Mouse (Mus musculus) left cerebral cortex, adult 9 months (tissue): Measurements from ENCODE around the gene Apeh.
"Not testable (repeated sequence)": the region's sequence is repeated elsewhere in the genome, so short reads cannot be mapped to it uniquely, and the experiment has no call there.

Experiments
- DNase-seq, 2 experiments: peaks; one replicate each; pipeline ENCODE4 v3.0.0; 2022; ENCODE audit warnings: low spot score in 2 of 2

The Apeh gene

DNA sequence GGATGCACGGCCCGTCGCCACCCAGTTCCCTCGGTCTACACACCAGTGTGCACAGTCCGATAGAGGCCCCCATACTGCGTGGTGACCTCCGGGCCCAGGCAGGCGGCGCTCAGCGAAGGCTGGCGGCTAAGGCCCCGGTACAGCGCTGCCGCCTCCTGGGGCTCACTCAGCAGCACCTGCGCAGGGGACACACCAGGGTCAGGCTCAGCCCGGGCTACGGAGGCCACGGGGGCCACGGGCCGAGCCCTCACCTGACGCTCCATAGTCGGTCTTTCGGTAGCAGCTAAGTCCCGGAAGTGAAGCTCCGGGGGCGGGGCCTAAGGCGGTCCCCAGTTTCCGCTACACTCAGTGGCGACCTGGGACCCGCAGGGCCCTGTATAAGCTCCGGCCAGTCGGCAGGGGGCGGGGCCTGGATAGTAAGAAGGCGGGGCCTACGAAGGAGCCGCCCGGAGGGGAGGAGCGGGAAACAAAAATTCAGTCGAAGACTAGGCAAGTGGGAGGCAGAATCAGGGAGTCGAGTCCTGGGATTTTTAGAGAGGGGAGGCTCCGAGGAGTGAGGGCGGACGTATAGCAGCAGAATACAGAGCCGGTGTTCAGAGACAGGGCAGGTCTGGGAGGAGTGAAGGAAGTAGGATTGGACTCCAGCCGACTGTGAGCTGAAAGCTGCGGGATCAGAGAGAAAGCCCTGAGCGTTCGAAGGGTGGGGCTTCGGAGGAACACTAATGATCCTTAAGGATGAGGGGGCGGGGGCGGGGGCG is at the start of gene Apeh:
TSS of gene Apeh (minus strand) at position 423 of the 758 bp plus-strand sequence.
- DNase-seq: peak; percentile 77 to 87

DNA sequence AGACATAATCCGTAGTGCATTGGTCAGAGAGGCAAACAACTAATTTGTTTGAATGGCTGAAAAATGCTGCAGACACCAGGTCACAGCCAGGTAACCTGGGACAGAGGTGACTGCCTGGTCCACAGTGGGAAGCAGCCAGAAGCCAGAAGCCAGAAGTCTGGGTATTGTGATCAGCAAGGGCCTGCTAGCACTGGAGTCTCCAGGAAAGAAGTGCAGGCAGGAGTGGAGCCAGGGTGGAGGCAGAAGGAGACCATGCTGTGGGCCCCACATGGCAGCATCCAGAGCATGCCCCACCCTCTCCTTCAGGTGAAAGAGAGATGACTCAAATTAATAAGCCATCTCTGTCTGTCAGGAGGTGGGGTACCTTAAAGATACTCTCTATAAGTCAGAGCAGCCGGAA is 49.1 kb upstream of the Apeh start:
- no peak for DNase-seq

DNA sequence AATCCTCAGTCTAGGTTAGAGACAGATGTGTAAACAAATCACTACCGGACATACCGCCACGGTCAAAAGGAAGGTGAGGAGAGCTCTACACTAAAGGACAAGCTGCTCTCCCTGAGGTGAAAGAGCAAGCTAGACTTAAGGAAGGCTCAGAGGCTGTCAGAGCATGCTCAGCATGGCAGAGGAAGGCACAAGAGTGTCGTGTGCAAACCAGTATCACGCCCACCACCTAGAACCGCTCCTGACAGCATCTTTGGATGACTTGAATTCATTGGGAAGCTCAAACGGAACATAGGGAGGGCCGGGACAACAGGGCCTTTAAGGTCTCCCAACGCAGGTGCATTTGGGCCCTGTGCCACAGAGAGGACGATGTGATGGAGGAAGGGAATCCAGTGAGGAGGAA is 47.0 kb upstream of the Apeh start:
- no peak for DNase-seq

DNA sequence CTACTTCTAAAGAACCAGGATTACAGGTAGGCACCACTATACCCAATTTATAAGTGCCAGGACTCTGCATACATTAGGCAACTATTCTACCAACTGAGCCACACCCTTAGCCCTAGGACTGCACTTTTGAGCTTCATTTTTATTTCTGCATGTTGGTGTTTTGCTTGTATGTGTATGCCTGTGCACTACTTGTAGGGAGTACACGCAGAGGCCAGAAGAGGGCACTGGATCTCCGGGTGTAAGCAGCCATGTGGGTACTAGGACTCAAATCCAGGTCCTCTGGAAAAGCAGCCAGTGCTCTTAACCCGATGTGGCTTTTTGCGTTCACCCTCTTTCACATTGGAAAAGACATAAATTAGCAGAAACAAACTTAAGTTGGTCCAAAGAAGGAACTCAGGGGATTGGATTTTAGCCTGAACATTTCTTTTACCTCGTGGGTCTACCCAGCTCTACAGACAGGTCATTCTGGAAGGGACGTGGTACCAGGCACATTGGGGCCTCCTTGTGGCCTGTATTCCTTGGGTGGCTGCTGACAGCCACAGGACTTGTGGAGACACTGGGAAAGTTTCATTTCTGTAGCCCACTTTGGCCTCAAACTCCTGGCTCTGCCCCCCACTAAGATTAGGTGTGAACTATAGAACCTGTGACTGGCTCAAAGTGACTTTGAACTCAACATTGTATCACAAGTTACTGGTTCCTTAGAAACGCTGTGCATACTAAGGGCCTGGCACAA is 45.7 kb upstream of the Apeh start:
- DNase-seq: no peak

DNA sequence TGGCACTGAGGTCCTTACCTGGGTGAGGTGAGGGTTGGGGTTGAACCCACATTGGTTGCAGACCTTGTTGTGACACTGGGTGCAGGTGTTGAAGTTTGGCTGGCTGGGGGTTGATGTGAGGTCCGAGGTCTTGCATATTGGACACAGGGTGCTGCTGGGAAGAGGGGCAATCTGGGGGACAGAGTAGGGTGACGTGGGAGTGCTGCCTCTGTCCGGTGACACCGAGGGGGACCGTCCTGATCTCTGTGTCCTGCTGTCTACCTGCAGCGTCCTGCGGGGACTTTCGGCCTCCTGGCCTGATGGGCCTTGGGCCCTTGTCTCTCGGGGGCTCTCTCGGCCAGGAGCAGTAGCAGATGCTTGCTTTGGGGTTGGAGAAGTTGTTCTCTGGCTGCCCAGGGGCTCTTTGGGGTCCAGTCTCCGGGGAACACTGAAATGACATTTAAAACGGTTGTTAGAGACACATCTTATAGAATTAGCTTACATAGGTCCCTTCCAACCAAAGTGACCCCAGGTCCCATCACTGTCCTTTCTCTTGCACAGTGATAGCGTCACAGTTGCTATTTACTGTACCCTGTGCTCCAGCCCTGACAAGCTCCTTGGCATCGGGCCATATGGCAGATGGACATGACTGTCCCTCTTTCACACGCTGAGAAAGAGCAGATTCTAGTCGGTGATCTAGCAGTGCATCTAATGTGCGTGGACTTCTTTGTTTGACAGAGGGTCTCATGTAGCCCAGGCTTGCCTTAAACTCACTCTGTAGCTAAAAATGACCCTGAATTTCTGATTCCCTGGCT is 45.0 kb upstream of the Apeh start:
- DNase-seq: no peak

DNA sequence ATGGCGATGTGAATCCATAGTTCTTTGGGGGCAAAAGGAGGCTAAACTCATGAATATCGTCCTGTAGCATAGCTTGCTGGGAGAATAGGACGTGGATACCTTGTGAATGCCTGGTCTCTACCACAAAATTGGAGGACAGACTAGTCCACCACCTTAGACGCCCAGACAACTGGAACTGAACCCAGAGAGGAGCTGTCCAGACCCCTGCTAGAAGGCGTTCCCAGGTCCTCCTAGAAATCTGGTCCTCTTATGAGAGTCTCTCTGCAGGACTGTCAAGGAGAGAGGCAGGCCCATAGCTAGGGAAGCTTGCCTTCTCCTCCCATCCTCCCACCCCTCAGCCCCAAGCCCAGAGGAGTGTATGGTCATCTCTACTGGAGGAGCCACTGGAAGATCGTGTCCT is 43.7 kb upstream of the Apeh start:
- no peak for DNase-seq

DNA sequence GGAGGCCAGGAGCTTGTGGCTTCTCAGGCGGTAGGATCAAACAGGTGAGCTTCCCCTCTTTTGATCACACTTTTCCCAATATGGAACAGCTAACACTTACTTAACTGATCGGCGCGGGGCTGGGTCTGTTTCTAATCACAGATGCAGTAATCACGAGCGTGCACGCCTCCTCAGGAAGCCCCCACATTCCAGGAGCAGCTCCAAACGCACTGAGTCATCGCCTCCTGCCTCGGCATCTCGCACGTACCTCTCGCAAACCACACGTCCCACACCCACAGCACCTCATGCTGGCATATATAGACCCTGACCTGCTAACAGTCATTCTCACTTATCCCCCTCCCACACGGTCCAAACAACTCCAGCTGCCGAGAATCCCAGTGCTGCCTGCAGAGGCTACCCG is 43.1 kb upstream of the Apeh start:
- DNase-seq: peak; percentile 93 to 96

DNA sequence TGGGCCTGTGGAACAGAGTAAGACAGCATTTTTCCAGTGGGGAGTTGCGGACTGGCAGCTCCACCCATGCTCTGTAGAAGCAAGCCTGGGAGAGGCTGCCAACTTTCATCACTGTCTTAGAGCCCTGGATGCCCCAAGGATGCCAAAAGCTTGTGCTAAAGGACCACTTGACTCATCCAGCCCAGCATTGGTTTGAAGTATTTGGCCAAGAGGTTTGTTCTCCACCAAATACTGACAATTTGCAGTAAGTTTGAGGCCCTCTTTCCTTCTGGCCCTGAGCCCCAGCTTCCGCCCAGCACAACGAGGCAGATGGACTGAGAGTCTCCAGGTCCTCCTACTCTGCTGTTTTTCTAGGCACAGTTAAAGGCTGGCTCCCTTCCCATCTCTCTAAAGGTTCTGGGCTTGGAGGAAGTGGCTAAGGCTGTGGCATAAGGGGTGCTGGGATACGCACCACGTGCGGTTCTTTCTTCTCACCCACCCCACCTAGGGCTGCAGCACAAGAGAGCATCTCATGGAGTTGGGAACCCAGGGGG is 42.6 kb upstream of the Apeh start:
- peak; percentile 79 to 91 for DNase-seq

DNA sequence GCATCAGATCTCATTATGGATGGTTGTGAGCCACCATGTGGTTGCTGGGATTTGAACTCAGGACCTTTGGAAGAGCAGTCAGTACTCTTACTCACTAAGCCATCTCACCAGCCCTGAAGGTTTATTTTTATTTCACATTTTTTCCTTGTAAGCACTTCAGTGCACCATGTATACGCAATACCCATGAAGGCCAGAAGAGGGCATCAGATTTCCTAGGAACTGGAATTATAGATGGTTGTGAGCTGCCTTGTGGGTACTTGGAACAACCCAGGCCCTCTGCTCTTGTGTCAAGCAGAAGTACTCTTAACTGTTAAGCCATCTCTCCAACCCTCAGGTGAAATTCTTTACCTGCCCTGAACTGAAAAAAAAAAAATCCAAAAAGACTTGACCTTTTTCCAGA is 41.8 kb upstream of the Apeh start:
- DNase-seq: no peak

DNA sequence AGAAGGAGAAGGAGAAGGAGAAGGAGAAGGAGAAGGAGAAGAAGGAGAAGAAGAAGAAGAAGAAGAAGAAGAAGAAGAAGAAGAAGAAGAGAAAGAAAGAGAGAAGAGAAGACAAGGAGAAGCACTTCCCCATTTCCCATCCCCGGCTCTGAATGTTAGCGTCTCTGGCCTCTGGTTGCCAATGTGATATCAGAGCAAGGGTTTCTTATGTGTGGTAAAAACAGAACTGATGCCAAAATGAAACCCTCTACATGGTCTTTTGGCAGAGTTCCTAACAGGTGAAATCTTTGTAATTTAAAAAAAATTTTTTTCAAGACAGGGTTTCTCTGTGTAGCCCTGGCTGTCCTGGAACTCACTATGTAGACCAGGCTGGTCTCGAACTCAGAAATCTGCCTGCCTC is 41.3 kb upstream of the Apeh start:
- not testable (repeated sequence) for DNase-seq

DNA sequence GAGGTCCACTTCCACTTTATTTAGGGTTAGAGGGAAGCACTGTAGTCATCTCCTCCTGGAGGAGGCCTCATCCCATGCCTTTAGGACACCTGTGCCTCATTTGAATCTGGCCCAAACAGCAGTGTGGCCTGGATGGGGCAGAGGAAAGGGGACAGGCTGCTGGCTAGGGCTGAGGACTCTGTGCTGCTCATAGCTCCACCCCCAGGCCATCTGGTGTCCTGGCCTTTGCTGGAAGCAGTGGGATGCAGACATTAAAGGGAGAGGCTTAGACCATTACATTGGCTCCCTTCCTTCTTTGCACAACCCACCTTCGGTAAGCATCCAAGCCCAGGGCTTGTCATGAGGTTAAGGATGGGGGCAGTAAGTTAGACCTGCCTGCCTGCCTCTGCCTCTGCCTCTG is 39.1 kb upstream of the Apeh start:
- DNase-seq: no peak

DNA sequence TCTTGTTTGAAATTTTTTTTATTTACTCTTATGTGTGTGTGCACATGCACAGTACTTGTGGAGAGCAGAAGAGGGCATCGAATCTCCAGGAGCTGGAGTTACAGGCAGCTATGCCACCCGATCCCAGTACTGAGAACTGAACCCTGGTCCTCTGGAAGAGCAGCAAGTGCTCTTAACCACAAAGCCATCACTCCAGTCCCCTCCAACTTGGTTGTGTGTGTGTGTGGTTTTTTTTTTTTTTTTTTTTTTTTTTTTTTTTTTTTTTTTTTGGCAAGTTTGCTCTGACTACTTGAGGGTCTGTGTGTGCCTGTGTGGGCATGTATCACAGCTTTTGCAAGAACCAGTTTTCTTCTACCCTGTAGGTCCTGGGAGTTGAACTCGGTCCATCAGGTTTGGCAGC is 38.0 kb upstream of the Apeh start:
- no peak for DNase-seq

DNA sequence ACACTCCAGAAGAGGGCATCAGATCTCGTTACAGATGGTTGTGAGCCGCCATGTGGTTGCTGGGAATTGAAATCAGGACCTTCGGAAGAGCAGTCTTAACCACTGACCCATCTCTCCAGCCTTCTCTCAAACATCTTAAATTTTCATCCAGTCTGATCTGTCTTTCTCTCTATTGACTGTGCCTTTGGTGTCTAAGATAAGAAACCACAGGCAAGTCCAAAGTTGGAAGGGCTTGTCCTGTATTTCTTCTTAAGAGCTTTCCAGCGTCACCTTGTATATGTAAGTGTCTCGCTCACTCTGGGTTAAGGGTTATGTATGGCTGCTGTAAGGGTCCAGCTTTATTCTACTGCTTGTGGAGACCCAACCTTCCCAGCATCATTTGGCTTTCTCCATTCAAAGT is 37.1 kb upstream of the Apeh start:
- no peak for DNase-seq

DNA sequence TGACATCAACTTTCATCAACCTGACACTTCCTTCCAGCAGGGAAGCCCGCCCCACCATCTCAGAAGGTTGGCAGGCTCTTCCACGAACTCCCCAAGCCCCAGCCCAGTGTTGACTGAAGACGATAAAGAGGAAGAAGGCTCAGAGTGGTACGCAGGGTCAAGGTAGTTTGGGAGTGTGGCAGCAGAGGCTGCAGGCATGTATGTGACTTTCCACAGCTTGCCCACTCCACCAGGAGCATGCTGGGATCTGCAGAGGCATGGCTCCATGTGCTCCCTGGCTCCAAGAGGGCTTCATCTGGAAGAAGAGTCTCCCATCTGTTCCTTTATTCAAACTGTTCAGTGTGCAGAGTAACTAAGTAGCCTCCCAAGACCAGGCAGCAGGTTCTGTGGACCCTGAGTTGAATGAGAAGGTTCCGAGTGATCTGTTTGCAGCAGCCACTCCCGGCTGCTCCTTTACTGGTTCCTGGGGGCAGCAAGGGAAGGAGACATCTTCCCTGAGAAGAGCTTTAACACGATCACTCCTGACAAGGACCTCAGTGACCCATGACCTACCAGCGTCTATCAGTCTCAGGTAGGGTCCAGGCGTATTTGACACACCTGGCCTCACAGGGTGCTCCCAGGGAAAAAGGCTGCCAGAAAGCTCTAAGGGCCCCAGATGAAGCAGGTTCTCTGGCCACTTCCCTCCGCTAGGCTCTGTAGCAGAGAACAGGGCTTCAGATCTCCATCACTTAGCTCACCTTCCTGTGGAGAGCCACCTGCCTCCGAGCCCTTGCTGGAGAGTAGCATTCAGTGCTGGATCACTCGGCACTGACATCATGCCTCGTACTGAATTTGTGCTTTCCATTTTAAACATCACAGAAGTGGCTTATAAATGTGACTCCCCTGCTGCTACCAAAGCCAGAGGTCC is 34.9 kb upstream of the Apeh start:
- DNase-seq: no peak

DNA sequence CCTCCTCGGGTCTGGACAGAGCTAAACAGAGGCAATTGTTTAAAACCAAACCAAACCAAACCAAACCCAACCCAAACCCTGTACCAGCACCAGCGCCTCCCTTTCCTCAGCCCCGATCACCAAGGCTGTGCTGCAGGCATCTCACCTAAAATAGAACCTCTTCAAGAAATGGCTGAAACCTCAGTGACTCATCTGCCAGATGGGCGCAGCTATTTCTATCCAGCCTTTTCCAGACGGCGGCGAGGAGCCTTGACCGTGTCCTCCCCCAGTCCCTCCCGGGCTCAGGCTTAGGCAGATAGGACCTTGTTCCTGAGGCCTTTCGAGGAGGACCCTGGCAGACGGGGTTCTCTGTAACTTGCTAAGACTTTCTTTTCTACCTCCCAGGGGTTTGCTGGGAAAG is 33.8 kb upstream of the Apeh start:
- peak; percentile 70 to 86 for DNase-seq

DNA sequence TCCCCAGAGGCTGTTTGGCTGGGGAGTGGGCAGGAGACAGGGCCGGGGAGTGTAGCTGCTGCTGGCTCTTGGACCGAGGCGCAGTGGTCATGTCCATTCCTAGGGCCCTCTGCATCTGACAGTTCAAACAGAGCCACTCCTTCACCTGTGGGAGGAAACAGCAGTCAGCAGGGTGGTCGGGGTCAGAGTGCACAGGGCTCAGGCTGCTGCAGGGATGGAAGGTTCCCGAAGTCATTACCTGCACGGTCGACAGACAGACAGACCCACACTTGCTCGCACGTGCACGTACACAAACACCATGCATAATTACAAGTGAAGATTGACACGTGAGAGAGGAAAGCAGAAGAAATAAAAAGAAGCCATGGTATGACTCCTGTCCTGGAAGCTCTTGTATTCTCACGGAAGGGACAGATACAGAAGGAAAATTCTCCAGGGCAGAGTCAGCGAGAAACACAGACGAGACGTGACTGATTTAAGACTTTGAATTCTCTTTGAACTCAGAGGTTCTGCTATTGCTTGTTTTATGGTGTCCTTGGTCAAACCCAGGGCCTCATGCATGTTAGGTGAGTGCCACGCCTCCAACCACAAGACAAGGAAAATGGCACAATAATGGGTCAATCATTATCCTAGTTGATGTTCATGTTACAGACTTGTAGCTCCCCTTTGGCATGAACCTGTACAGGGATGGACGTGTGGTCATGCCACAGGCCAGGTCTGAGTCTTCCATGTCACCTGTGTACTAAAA is 32.2 kb upstream of the Apeh start:
- no peak for DNase-seq

DNA sequence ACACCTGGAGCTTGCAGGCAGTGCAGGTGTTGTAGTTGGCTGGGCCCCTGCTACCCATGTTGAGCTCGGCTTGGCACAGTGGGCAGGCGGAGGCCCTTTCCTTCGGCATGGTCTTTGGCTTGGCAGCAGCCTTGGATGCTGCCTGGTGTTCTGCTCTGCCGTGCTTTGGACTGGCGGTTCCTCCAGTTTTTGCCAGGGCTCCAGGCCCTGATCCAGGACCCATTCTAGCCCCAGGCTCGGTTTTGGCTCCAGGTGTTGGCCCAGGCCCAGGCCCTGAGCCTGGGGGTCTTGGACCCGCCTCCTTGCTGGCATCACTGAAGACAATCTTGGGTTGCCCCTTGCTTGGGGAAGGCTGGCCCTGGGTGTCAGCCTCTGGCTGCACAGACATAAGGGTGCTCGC is 31.3 kb upstream of the Apeh start:
- DNase-seq: no peak

DNA sequence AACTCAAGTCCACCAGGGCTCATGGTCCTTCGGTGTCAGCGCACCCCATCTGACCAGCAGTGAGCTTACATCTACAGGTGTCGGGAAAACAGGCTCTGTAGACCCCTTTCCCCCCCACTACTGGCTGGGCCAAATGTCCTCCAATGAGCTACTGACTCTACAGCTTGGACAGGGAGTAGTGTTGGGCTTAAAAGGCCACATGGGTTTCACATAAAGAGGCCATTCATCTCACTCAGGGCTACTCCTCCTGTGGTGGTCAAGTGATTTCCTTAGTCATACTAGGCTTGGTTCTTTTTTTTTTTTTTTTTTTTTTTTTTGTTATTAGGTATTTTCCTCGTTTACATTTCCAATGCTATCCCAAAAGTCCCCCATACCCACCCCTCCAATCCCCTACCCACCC is 29.5 kb upstream of the Apeh start:
- DNase-seq: no peak

DNA sequence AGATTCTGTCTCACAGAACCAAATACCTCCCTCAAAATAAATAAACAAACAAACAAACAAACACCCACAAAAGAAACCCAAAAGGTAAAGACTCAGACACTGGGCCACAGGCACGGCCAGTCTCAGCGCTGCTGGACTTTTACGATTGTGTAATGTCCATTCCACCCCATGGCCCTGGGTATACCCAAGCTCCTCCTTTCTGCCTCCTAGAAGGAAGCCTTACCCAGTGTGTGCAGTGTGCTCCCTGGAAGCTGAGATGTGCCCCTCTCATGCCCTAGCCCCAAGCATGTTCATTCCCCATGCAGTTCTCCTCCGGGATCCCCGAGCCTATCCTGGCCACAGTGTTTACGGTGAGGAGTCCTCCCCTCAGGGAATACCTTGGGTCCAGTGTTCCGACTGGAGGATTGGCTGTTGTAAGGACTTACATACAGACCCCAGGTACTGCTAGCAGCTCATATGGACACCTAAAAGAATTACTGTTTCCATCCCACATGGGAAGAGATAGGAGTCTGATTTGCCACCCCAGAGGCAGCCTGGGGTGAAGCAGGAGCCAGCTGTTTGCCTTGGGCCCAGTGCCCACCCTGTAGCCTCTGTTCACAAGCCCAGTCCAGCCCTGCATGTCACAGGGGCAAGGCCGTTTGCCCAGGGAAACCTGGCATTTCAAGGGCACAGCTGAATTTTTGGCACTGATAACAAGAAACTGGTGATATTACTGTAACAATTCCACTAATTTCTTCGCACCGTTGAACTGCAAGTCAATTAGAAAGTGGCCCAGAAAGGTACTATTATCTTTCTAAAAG is 27.0 kb upstream of the Apeh start:
- no peak for DNase-seq

DNA sequence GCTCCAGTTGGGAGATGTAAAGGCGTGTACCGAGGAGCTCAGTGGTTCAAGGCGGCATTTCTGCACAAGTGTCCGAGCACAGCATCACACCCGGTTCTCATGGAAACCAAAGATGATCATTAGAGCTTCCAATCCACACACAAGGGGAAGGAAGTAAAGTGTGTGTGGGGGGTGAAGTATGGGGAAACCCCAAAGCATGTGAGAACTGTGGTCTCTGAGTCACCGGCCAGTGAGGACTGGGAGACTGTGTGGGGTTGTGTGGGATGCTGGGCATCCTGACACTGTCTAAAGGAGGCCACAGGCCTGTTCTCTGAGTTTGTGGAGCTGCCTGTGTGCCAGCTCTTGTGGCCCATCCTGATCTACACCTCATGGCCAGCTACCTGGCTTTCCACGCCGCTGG is 26.3 kb upstream of the Apeh start:
- no peak for DNase-seq
